Mouse (Mus musculus) ES-E14 (cell line): ENCODE results near the gene Ano10. TPM values are rescaled to one million over a fixed set of nuclear protein-coding genes. Genes with fewer than 3 reads are reported as not detected.

ENCODE experiments used
- DNase-seq: peaks from one replicate; pipeline ENCODE4 v3.0.0-alpha.2; 2013; ENCODE audit warnings: low read depth, low spot score
- H3K27ac ChIP-seq: 2 replicates; pipeline ENCODE4 v1.5.1; 2012; ENCODE audit warnings: low read depth, mild to moderate bottlenecking, low read length, moderate library complexity, mixed read lengths; ENCODE audit not compliant: poor library complexity, insufficient read depth, severe bottlenecking
- H3K36me3 ChIP-seq: 2 replicates; pipeline ENCODE4 v1.6.1; 2012; ENCODE audit warnings: mild to moderate bottlenecking, low read length, moderate library complexity, mixed read lengths; ENCODE audit not compliant: control insufficient read depth, poor library complexity, insufficient read depth, severe bottlenecking
- H3K4me1 ChIP-seq, 2 experiments: fragments of 150-350 bp in 1 of 2; sonication (generic) in 1 of 2; 2 replicates each; pipeline ENCODE4 v1.6.1; 2012; ENCODE audit warnings: low read length in 2 of 2, mild to moderate bottlenecking in 1 of 2, mixed read lengths in 1 of 2; ENCODE audit not compliant: control insufficient read depth in 2 of 2, insufficient read depth in 2 of 2, poor library complexity in 1 of 2
- H3K4me3 ChIP-seq, 2 experiments: fragments of 150-350 bp in 1 of 2; sonication (generic) in 1 of 2; 2 replicates each; pipeline ENCODE4 v1.5.1; 2012; ENCODE audit warnings: low read length in 2 of 2, low read depth in 1 of 2, mild to moderate bottlenecking in 1 of 2, mixed read lengths in 1 of 2; ENCODE audit not compliant: insufficient read depth in 1 of 2, poor library complexity in 1 of 2, severe bottlenecking in 1 of 2
- H3K9ac ChIP-seq: 2 replicates; pipeline ENCODE4 v1.6.1; 2012; ENCODE audit warnings: low read depth, mild to moderate bottlenecking, low read length, mixed read lengths; ENCODE audit not compliant: poor library complexity, insufficient read depth, severe bottlenecking
- H3K9me3 ChIP-seq: fragments of 150-350 bp; sonication (generic); 2 replicates; pipeline ENCODE4 v1.6.1; 2012; ENCODE audit warnings: low read depth, mild to moderate bottlenecking, low read length; ENCODE audit not compliant: control insufficient read depth, insufficient read depth
- CHD2 ChIP-seq: IDR thresholded peaks from 2 replicates; pipeline ENCODE4 v1.6.1; 2014; ENCODE audit warnings: mild to moderate bottlenecking, low read depth, low read length, inconsistent platforms
- HCFC1 ChIP-seq: IDR thresholded peaks from 2 replicates; pipeline ENCODE4 v1.6.1; 2012; ENCODE audit warnings: low read length, inconsistent platforms, borderline replicate concordance; ENCODE audit not compliant: insufficient read depth
- MAFK ChIP-seq: IDR thresholded peaks from 2 replicates; pipeline ENCODE4 v1.6.1; 2014; ENCODE audit warnings: mild to moderate bottlenecking, low read depth, low read length, inconsistent platforms; ENCODE audit not compliant: insufficient read depth
- ZC3H11A ChIP-seq: IDR thresholded peaks from 2 replicates; pipeline ENCODE4 v1.6.1; 2012; ENCODE audit warnings: low read depth, mild to moderate bottlenecking, inconsistent platforms, low read length, borderline replicate concordance
- ZNF384 ChIP-seq: IDR thresholded peaks from 2 replicates; pipeline ENCODE4 v1.6.1; 2012; ENCODE audit warnings: low read depth, low read length, inconsistent platforms
- in situ Hi-C, 2 experiments: fragments of 600-800 bp; cut with MboI; formaldehyde crosslinking; loops; one replicate each; pipeline ENCODE4 v1.15.1; 2025; ENCODE audit warnings: low sequenced_read_pairs in 2 of 2, inconsistent platforms in 1 of 2; ENCODE audit not compliant: unreplicated experiment in 2 of 2
- total RNA-seq: library from RNA; depleted of rRNA; stranded (reverse); fragments of 300-350 nt; gene quantifications from 2 replicates; pipeline ENCODE4 v1.2.3, GENCODE M21; 2012

Gene Ano10
- total RNA-seq, 1 experiment: 13.7 TPM

DNA sequence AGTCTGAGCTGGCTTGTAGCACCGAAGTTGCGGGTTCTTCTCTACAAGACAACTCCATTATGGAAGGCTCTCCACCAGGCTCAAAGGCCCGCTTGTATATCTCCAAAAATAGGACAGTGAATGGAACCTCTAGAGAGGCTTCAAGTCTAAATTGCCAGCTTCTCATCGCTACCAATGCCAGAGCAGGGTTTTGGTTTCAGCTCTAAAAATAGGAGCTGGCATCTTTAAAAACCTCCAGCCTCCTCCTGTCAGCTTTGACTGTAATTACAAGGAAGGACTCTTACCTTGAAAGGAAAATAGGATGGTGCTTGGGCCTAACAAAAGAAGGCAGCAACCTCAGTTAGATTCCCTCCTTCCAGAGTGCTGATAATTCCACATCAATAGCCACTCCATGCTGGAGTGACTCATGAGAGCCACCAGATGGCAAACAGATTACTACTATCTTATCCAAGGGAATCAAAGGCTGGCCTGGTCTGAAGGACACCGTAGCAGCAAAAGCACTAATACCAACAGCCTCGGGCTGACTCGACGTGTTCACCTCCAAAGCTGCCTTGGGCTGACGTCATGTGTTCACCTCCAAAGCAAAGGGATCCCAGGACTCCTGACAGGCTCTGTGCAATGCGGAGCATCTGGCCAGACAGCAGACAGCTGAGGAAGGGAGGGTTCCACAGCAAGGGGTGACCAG, 28.6 kb downstream of the Ano10 start:
- no peak overlapping the region for H3K27ac ChIP-seq
- H3K4me3 ChIP-seq: no peak overlapping the region
- no peak overlapping the region for H3K9ac ChIP-seq
- no peaks in the 10 kb centered on the region for H3K36me3 ChIP-seq
- DNase-seq: no peak
- in situ Hi-C loops: no loop called here
- no peaks in the 10 kb centered on the region for H3K9me3 ChIP-seq
- no peak for TF ChIP-seq ZC3H11A
- no peak for TF ChIP-seq ZNF384
- no peak for TF ChIP-seq MAFK
- TF ChIP-seq CHD2: no peak
- no peak for TF ChIP-seq HCFC1
- H3K4me1 ChIP-seq: no peaks in the 10 kb centered on the region

DNA sequence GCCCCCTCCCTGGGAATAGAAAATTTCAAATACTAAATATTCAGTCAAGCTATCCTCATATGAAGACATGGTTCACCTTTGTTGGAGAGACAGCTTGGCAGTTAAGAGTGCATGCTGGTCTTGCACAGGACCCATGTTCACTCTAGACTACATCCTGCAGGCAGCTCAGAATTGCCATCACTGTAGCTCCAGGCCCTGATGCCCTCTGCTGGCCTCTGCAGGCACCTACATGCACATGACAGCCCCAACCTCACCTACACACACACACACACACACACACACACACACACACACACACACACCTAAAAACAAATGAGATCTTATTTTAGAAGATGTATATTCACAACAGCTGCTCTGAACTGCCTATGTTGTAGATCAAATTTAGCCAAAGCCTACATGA, 31.1 kb downstream of the Ano10 start:
- H3K9me3 ChIP-seq: no peaks in the 10 kb centered on the region
- no peak overlapping the region for H3K27ac ChIP-seq
- TF ChIP-seq HCFC1 (no peak), CHD2 (no peak), ZC3H11A (no peak), ZNF384 (no peak), MAFK (no peak)
- no peaks in the 10 kb centered on the region for H3K36me3 ChIP-seq
- H3K4me3 ChIP-seq: no peak overlapping the region
- DNase-seq: peak; percentile 25
- H3K9ac ChIP-seq: no peak overlapping the region
- in situ Hi-C loops: no loop called here
- no peaks in the 10 kb centered on the region for H3K4me1 ChIP-seq

DNA sequence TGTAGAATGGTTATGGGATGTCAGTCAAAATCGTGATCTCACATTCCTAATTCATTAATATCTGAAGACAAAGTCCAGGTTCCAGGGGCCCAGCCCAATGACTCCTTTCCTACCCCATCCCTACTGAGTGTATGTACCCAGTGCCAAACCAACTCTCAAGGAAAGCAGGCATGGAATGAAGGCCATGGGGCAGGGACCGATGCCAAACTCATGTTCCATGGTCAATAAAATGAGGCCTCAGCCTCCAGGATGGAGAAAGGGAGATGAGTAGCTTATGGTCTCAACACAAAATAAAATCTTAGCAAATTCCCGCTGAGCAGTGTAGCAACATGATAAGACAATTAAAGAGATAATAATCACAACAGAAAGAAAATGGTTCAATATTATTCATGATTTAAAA, 39.8 kb downstream of the Ano10 start:
- Histone ChIP-seq H3K36me3 (no peaks in the 10 kb centered on the region), H3K27ac (no peak overlapping the region), H3K9ac (no peak overlapping the region), H3K4me3 (no peak overlapping the region), H3K9me3 (no peaks in the 10 kb centered on the region), H3K4me1 (no peaks in the 10 kb centered on the region)
- DNase-seq: no peak
- in situ Hi-C loops: no loop called here
- TF ChIP-seq ZC3H11A (no peak), ZNF384 (no peak), MAFK (no peak), CHD2 (no peak), HCFC1 (no peak)

DNA sequence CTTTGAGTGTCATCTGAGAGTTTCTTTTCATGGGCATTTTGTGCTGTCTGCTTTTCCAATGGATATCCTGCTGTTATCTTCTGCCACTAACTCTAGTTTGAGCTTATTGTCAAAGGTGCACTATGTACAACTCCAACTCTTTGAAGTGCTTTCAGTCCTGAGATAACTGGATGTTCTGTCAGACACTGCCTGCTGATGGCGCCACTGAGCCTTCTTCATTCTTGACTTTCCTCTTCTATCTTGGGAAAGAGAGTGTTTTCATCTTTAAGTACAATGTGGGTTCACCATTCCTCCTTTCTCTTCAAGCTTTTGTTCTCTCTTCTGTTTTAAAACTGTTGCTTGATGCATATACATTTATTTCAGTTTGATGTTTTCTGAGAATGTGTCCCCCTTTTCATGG, 42.1 kb downstream of the Ano10 start:
- DNase-seq: no peak
- Histone ChIP-seq H3K27ac (no peak overlapping the region), H3K9me3 (no peaks in the 10 kb centered on the region), H3K4me3 (no peak overlapping the region), H3K36me3 (no peaks in the 10 kb centered on the region), H3K9ac (no peak overlapping the region), H3K4me1 (no peaks in the 10 kb centered on the region)
- TF ChIP-seq MAFK (no peak), ZC3H11A (no peak), HCFC1 (no peak), CHD2 (no peak), ZNF384 (no peak)
- in situ Hi-C loops: no loop called here

DNA sequence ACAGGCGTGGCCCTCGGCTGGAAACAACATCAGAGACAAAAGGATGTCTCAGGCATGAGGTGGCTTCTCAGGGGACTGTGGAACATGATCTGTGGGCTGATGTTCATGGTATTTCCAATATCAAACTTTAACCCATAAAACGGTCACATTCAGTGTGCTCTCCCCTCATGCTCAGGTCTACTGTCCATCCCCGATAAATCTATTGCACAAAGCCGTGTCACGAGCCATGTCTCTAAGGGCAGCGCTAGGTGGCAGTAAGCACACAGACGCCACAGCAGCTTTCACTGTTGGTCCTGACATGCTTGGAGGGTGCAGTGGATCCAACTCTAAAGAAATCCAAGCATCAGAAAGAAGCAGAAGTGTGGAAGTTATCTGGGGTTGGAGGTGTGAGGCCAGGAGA, 46.1 kb downstream of the Ano10 start:
- DNase-seq: no peak
- H3K4me3 ChIP-seq: no peak overlapping the region
- no peak overlapping the region for H3K9ac ChIP-seq
- in situ Hi-C loops: no loop called here
- no peak for TF ChIP-seq ZC3H11A
- no peak for TF ChIP-seq HCFC1
- TF ChIP-seq ZNF384: no peak
- TF ChIP-seq CHD2: no peak
- no peak for TF ChIP-seq MAFK
- H3K36me3 ChIP-seq: no peaks in the 10 kb centered on the region; the same call in 1 of the 2 replicates
- no peaks in the 10 kb centered on the region for H3K9me3 ChIP-seq
- peaks cover 0 to 3% of the 10 kb centered on the region in 2 experiments; a peak in 2 of 4 replicates for H3K4me1 ChIP-seq
- H3K27ac ChIP-seq: no peak overlapping the region
